Mouse (Mus musculus): ENCODE results near the gene Schip1. TPM values are rescaled to one million over a fixed set of nuclear protein-coding genes. Genes with fewer than 3 reads are reported as not detected.

Schip1 gene
- polyA plus RNA-seq, 1 experiment = 29.5 TPM

DNA sequence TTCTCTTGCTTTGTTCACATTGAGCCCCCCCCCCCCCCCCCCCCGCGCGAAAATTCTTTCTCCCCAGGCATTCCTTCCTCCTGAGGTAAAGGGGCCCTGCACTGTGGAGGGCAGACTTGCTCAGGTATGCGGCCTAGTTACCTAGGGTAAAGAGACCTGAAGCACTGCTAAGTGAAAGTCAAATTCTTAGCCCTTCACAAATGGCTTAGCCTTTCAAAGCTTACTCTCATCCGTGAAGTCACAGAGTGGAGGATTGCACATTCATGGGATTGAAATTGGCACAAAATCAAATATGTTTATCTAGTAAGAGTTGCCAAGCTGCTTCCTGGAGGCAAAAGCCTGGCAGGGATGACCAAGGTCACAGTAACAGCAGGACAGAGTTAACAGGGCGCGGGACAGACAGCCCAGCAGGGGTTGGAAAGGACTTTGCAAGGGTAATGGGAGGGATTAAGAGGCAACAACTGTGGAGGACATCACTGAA is 470.0 kb downstream of the Schip1 start:
- TF ChIP-seq POLR2A (IDR thresholded peaks at IDR 0.05; ENCODE audit: borderline replicate concordance, extremely low read depth, low read depth, low read length) = no peak
- no peak for TF ChIP-seq CTCF (IDR thresholded peaks at IDR 0.05; ENCODE audit: insufficient read depth, low read length)
- Histone ChIP-seq H3K4me3 (replicated peaks; ENCODE audit: extremely low read depth, low read depth, low read length) (no peak overlapping the region), H3K4me1 (ENCODE audit: control insufficient read depth, insufficient read depth, low read length) (no peaks in the 10 kb centered on the region; the same call in 1 of the 2 replicates)
- peak; percentile 25 for DNase-seq
- 20% methylated on average over 6 of the region's 7 CpGs for WGBS

- H3K4me3 ChIP-seq (replicated peaks; ENCODE audit: extremely low read depth, low read depth, low read length) = no peak overlapping the region
- no peak for DNase-seq
- 67% methylated on average over 7 of the region's 7 CpGs for WGBS
- no peaks in the 10 kb centered on the region; the same call in 1 of the 2 replicates for H3K4me1 ChIP-seq (ENCODE audit: control insufficient read depth, insufficient read depth, low read length)
- no peak for TF ChIP-seq CTCF (IDR thresholded peaks at IDR 0.05; ENCODE audit: insufficient read depth, low read length)
- TF ChIP-seq POLR2A (IDR thresholded peaks at IDR 0.05; ENCODE audit: borderline replicate concordance, extremely low read depth, low read depth, low read length) = no peak
These were observed 470.6 kb downstream of the Schip1 start for GRCm38 (mm10) chr3:68535160-68535728.

GRCm38 (mm10) chr3:68536071-68536470 is 471.5 kb downstream of the Schip1 start:
- no peak for DNase-seq
- 70% methylated on average over 3 of the region's 3 CpGs for WGBS
- TF ChIP-seq CTCF (IDR thresholded peaks at IDR 0.05; ENCODE audit: insufficient read depth, low read length) (no peak), POLR2A (IDR thresholded peaks at IDR 0.05; ENCODE audit: borderline replicate concordance, extremely low read depth, low read depth, low read length) (no peak)
- no peaks in the 10 kb centered on the region; the same call in 1 of the 2 replicates for H3K4me1 ChIP-seq (ENCODE audit: control insufficient read depth, insufficient read depth, low read length)
- H3K4me3 ChIP-seq (replicated peaks; ENCODE audit: extremely low read depth, low read depth, low read length) = no peak overlapping the region

DNA sequence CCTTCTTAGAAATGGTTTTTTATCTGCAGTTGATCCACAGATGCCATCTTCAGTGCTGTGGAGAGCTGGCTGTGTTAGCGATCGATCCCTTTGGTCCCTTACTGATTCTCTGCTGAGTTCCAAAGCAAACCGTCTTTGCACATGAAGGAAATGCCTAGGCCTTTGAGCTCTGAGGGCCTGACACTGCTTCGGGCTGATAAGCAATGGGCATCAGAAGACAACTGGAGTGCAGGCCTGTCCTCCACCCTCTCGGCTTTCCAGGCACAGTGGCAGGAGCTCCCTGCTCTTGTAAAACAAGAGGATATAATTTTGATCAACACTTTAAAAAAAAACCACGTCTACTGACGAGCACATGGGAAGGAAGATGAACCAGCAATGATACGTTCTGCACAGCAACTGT is 477.1 kb downstream of the Schip1 start:
- WGBS = 90% methylated on average over 8 of the region's 8 CpGs
- H3K4me3 ChIP-seq (replicated peaks; ENCODE audit: extremely low read depth, low read depth, low read length) = no peak overlapping the region
- H3K4me1 ChIP-seq (ENCODE audit: control insufficient read depth, insufficient read depth, low read length) = no peaks in the 10 kb centered on the region
- DNase-seq = no peak
- TF ChIP-seq CTCF (IDR thresholded peaks at IDR 0.05; ENCODE audit: insufficient read depth, low read length) (no peak), POLR2A (IDR thresholded peaks at IDR 0.05; ENCODE audit: borderline replicate concordance, extremely low read depth, low read depth, low read length) (no peak)

GRCm38 (mm10) chr3:68542944-68543501 is 478.4 kb downstream of the Schip1 start:
- peak; percentile 70 for DNase-seq
- 8% methylated on average over 7 of the region's 7 CpGs for WGBS
- H3K4me3 ChIP-seq (replicated peaks; ENCODE audit: extremely low read depth, low read depth, low read length) = peak overlapping the region; percentile 77
- H3K4me1 ChIP-seq (ENCODE audit: control insufficient read depth, insufficient read depth, low read length) = no peaks in the 10 kb centered on the region
- no peak for TF ChIP-seq POLR2A (IDR thresholded peaks at IDR 0.05; ENCODE audit: borderline replicate concordance, extremely low read depth, low read depth, low read length)
- TF ChIP-seq CTCF (IDR thresholded peaks at IDR 0.05; ENCODE audit: insufficient read depth, low read length) = peak; percentile 43; the same call in 1 of the 2 replicates

GRCm38 (mm10) chr3:68544811-68545210 is 480.2 kb downstream of the Schip1 start:
- 72% methylated on average over 7 of the region's 7 CpGs for WGBS
- Histone ChIP-seq H3K4me1 (ENCODE audit: control insufficient read depth, insufficient read depth, low read length) (no peaks in the 10 kb centered on the region), H3K4me3 (replicated peaks; ENCODE audit: extremely low read depth, low read depth, low read length) (no peak overlapping the region)
- no peak for TF ChIP-seq POLR2A (IDR thresholded peaks at IDR 0.05; ENCODE audit: borderline replicate concordance, extremely low read depth, low read depth, low read length)
- no peak for TF ChIP-seq CTCF (IDR thresholded peaks at IDR 0.05; ENCODE audit: insufficient read depth, low read length)
- DNase-seq = no peak

DNA sequence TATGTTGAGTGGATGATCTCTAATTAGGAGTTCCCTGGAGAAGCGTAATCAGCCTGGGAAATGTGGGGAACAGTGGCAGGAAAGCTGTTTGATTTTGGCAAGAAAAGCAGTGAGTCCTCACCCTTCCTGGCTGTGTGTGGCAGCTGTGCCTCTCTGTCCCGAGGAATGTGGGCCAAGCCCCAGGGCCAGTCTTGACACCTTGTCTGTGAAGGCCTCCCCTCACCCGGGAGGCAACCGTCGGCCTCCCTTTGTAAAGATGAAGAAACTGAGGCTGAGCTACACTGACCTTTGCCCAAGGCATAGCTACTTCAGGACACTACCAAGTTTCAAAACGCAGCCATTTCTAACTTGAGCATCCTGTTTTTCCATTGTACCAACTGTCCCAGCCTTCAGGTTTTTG is 481.3 kb downstream of the Schip1 start:
- TF ChIP-seq POLR2A (IDR thresholded peaks at IDR 0.05; ENCODE audit: borderline replicate concordance, extremely low read depth, low read depth, low read length) = no peak
- no peak for TF ChIP-seq CTCF (IDR thresholded peaks at IDR 0.05; ENCODE audit: insufficient read depth, low read length)
- WGBS = 50% methylated on average over 6 of the region's 6 CpGs
- Histone ChIP-seq H3K4me1 (ENCODE audit: control insufficient read depth, insufficient read depth, low read length) (no peaks in the 10 kb centered on the region), H3K4me3 (replicated peaks; ENCODE audit: extremely low read depth, low read depth, low read length) (no peak overlapping the region)
- no peak for DNase-seq

DNA sequence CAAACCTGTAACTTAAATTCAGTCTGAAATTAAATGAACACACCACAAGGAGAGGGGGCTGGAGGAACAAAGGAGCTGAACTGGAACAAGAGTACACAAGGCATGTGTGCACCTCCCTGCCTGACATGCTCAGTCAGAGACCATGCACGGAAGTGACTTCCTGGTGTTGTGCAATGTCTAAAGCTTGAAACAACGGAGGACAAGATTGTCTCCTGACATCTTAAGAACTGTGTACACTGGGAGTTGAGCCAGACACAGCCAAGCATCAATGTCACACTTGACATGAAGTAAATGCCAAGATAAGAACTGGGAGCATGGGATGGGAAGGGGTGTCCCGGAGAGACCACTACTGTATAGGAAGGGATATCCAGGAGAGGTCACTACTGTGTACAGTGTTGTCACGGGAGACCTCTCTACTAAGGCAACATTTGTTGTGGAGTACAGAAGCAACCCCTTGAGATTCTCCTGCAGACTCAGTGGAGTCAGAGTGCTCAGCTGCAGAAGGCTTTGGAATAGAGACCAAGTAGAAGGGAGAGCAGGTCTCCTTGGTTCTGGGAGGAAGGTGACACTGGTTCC is 490.6 kb downstream of the Schip1 start:
- WGBS = 27% methylated on average over 4 of the region's 4 CpGs
- Histone ChIP-seq H3K4me3 (replicated peaks; ENCODE audit: extremely low read depth, low read depth, low read length) (no peak overlapping the region), H3K4me1 (ENCODE audit: control insufficient read depth, insufficient read depth, low read length) (peaks cover 4% of the 10 kb centered on the region; the same call in 1 of the 2 replicates)
- no peak for DNase-seq
- no peak for TF ChIP-seq POLR2A (IDR thresholded peaks at IDR 0.05; ENCODE audit: borderline replicate concordance, extremely low read depth, low read depth, low read length)

- Histone ChIP-seq H3K4me1 (ENCODE audit: control insufficient read depth, insufficient read depth, low read length) (peaks cover 7% of the 10 kb centered on the region), H3K4me3 (replicated peaks; ENCODE audit: extremely low read depth, low read depth, low read length) (no peak overlapping the region)
- DNase-seq = no peak
- 73% methylated on average over 9 of the region's 9 CpGs for WGBS
- TF ChIP-seq POLR2A (IDR thresholded peaks at IDR 0.05; ENCODE audit: borderline replicate concordance, extremely low read depth, low read depth, low read length) = no peak
- TF ChIP-seq CTCF (IDR thresholded peaks at IDR 0.05; ENCODE audit: insufficient read depth, low read length) = no peak
These were observed 492.3 kb downstream of the Schip1 start for GRCm38 (mm10) chr3:68556891-68557290.

GRCm38 (mm10) chr3:68558744-68559143 is 494.1 kb downstream of the Schip1 start:
- WGBS = 52% methylated on average over 6 of the region's 6 CpGs
- no peak for DNase-seq

More at GRCm38 (mm10) chr3:68558744-68559143, 494.1 kb downstream of the Schip1 start:
- Histone ChIP-seq H3K4me3 (replicated peaks; ENCODE audit: extremely low read depth, low read depth, low read length) (no peak overlapping the region), H3K4me1 (ENCODE audit: control insufficient read depth, insufficient read depth, low read length) (peaks cover 8% of the 10 kb centered on the region)
- TF ChIP-seq POLR2A (IDR thresholded peaks at IDR 0.05; ENCODE audit: borderline replicate concordance, extremely low read depth, low read depth, low read length) (no peak), CTCF (IDR thresholded peaks at IDR 0.05; ENCODE audit: insufficient read depth, low read length) (no peak)

Measured in lung, adult 2 months (tissue).